Mouse (Mus musculus) embryonic facial prominence, embryonic 14.5 days (tissue): ENCODE measurements around the gene Gal3st3. TPM values are rescaled to one million over a fixed set of nuclear protein-coding genes. Genes with fewer than 3 reads are reported as not detected.

Source experiments
- ATAC-seq: fragments of 200-750 bp; cut with Nextera tagmentation; 2 replicates; pipeline ENCODE4 v1.8.0; 2017; ENCODE audit warnings: low read depth, moderate number of reproducible peaks, moderate TSS enrichment
- DNase-seq: peaks from one replicate; pipeline ENCODE4 v3.0.0-alpha.2; 2015; ENCODE audit warnings: low spot score
- H3K27ac ChIP-seq: fragments of 300-500 bp; sonication (generic); replicated peaks from 2 replicates; pipeline ENCODE4 v1.5.1; 2014; ENCODE audit warnings: low read depth, mild to moderate bottlenecking, low read length, moderate library complexity
- H3K27me3 ChIP-seq: fragments of 300-500 bp; sonication (generic); replicated peaks from 2 replicates; pipeline ENCODE4 v1.6.1; 2014; ENCODE audit warnings: low read length; ENCODE audit not compliant: control insufficient read depth, insufficient read depth
- H3K36me3 ChIP-seq: fragments of 300-500 bp; sonication (generic); 2 replicates; pipeline ENCODE4 v1.6.1; 2014; ENCODE audit warnings: low read length, mixed read lengths; ENCODE audit not compliant: control insufficient read depth, insufficient read depth
- H3K4me1 ChIP-seq: fragments of 300-500 bp; sonication (generic); 2 replicates; pipeline ENCODE4 v1.6.1; 2014; ENCODE audit warnings: antibody characterized with exemption, low read length; ENCODE audit not compliant: control insufficient read depth, insufficient read depth
- H3K4me2 ChIP-seq: fragments of 300-500 bp; sonication (generic); 2 replicates; pipeline ENCODE4 v1.6.1; 2014; ENCODE audit warnings: low read depth, mild to moderate bottlenecking, low read length, moderate library complexity, mixed read lengths
- H3K4me3 ChIP-seq: fragments of 300-500 bp; sonication (generic); 2 replicates; pipeline ENCODE4 v1.5.1; 2014; ENCODE audit warnings: low read depth, mild to moderate bottlenecking, low read length
- H3K9ac ChIP-seq: fragments of 300-500 bp; sonication (generic); 2 replicates; pipeline ENCODE4 v1.6.1; 2014; ENCODE audit warnings: low read depth, mild to moderate bottlenecking, low read length, moderate library complexity, mixed read lengths
- H3K9me3 ChIP-seq: fragments of 300-500 bp; sonication (generic); 2 replicates; pipeline ENCODE4 v1.6.1; 2016; ENCODE audit warnings: low read length; ENCODE audit not compliant: control insufficient read depth
- WGBS: fragments of 180-500 bp; shearing (Covaris S2); extraction: QIAGEN DNeasy Blood & Tissue Kit; methylation state at CpG from one replicate; pipeline ENCODE4 v1.1.7; 2014; 5-methylcytosine and 5-hydroxymethylcytosine counted together
- polyA plus RNA-seq: library from polyadenylated mRNA; unstranded; fragments of >200 nt; fragmentation: Nextera tagmentation; extraction: Ambion mirVana; gene quantifications from 2 replicates; pipeline ENCODE4 v1.2.1, GENCODE M21; 2014

The Gal3st3 gene
- polyA plus RNA-seq, 1 experiment from 2014 or later = 4.3 TPM

DNA sequence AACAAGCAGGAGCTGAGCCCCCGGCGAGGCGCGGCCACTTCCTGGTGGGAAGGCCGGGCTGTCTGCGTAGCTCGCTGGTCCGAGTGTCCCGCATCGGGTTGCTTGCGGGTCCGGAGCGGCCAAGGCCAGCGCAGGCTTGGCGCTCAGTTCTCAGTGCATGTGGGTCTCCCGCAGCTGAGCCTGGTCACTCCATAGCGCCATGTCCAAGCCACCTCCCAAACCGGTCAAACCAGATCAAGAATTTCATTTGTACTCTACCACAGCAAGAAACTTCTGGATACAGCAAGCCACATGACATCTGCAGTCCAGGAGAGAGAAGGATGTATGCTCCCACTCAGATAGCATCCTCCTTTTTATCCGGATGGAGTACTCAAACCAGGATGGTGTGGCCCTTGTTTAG, 29.8 kb downstream of the Gal3st3 start:
- H3K9ac ChIP-seq = no peak overlapping the region
- no peaks in the 10 kb centered on the region for H3K36me3 ChIP-seq
- H3K27ac ChIP-seq = no peak overlapping the region
- peak; percentile 6 for DNase-seq
- H3K4me1 ChIP-seq = no peaks in the 10 kb centered on the region
- no peak overlapping the region for H3K4me3 ChIP-seq
- H3K9me3 ChIP-seq = no peaks in the 10 kb centered on the region
- WGBS = 67% methylated on average over 19 of the region's 19 CpGs
- H3K4me2 ChIP-seq = no peak overlapping the region
- no peaks in the 10 kb centered on the region for H3K27me3 ChIP-seq
- no peak for ATAC-seq

DNA sequence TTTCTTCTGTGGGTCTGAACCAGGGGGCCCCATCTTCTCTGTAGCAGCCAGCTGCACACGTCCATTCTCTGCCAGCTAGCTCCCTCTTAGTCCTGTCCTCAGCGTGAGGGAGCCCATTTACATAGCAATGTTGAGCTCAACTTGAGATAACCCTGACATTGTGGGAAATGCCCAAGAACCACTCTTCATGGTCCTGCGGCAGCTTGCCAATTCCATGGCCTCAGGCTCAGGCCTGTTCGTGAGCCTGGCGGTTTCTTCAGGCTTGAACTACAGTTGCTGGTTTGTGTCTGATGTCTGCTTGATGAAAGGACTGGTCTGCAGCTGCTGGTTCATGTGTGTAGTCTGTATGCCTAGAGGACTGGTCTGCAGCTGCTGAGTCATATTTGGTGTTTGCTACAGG, 36.6 kb downstream of the Gal3st3 start:
- H3K9ac ChIP-seq = no peak overlapping the region

DNA sequence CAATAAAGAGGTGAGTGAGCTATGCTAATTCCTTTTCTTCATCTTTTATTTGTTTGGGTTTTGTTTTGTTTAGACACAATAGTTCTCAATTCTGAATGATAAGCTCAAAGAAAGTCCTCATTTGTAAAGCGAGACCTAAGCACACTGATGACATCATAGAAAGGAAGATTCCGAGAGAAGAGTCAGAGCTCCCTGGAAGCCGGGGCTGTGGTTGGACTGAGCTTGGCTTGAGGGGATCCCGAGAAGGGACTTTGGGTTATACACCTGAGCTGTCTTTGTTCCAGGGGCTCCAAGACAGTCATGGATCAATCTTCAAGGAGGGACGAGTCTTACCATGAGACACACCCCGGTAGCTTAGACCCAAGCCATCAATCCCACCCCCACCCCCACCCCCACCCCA, 37.3 kb downstream of the Gal3st3 start, which contains the start of gene Catsper1:
Catsper1 (plus strand) TSS at position 301 of the 400 bp plus-strand sequence.
- H3K27ac ChIP-seq = no peak within 1 kb of the TSS
- H3K4me3 ChIP-seq = no peak within 1 kb of the TSS
- H3K4me1 ChIP-seq = no peaks in the 10 kb centered on the region
- DNase-seq (no peak), ATAC-seq (no peak)
- no peaks in the 10 kb centered on the region for H3K27me3 ChIP-seq
- H3K9ac ChIP-seq = no peak within 1 kb of the TSS
- no peaks in the 10 kb centered on the region for H3K36me3 ChIP-seq
- WGBS = 85% methylated on average over 6 of the region's 6 CpGs
- H3K9me3 ChIP-seq = no peaks in the 10 kb centered on the region
- H3K4me2 ChIP-seq = no peak within 1 kb of the TSS

More for the DNA sequence above, 36.6 kb downstream of the Gal3st3 start:
- Histone ChIP-seq H3K4me3 (no peak overlapping the region), H3K4me2 (no peak overlapping the region), H3K27ac (no peak overlapping the region), H3K27me3 (no peaks in the 10 kb centered on the region), H3K9me3 (no peaks in the 10 kb centered on the region), H3K4me1 (no peaks in the 10 kb centered on the region), H3K36me3 (no peaks in the 10 kb centered on the region)
- peak; percentile 9 for DNase-seq
- WGBS = 70% methylated on average over 5 of the region's 5 CpGs
- ATAC-seq = no peak

DNA sequence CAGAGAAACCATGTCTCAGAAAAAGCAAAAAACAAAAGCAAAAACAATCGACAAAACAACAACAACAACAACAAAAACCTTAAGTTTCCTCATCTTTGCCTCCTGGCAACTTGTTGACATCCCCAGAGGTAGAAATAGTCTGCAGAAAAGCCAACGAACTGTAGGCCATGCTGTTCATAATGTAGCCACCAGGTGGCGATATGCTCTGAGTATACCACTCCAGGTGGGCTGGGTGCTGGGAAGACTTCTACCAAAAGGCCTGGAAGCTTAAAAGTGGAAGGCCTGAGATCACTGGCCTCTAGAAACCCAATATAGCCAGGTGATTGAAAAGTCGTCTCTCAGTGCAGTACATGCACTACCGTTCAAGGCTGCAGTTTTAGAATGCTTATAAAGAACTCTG, 39.8 kb downstream of the Gal3st3 start:
- ATAC-seq (no peak), DNase-seq (peak; percentile 71)
- no peaks in the 10 kb centered on the region for H3K36me3 ChIP-seq
- H3K4me1 ChIP-seq = no peaks in the 10 kb centered on the region
- H3K9me3 ChIP-seq = no peaks in the 10 kb centered on the region
- no peaks in the 10 kb centered on the region for H3K27me3 ChIP-seq
- H3K9ac ChIP-seq = no peak overlapping the region
- H3K27ac ChIP-seq = no peak overlapping the region
- WGBS = 15% methylated on average over 5 of the region's 5 CpGs
- H3K4me2 ChIP-seq = no peak overlapping the region
- no peak overlapping the region for H3K4me3 ChIP-seq

DNA sequence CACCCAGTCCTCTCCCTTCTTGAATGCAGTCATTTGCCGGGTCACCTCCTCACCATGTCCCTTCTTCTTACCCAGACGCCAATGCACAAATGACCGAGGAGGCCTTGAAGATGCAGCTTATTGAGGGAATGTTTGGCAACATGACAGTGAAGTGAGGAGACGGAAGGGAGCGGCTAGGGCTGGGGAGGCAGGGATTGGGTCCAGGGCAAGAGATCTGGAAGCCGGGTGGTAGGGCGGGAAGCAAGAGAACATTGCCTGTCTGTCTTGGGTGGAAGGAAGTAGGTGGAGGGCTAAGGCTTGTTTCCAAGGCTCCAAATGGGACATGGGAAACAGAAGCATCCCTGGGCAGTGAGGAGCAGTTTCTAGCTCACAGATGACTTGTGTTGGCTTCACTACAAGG, 43.2 kb downstream of the Gal3st3 start:
- no peak overlapping the region for H3K4me2 ChIP-seq
- H3K4me3 ChIP-seq = no peak overlapping the region
- 89% methylated on average over 7 of the region's 7 CpGs for WGBS
- H3K27ac ChIP-seq = no peak overlapping the region
- H3K36me3 ChIP-seq = no peaks in the 10 kb centered on the region
- H3K27me3 ChIP-seq = no peaks in the 10 kb centered on the region
- no peak for DNase-seq
- ATAC-seq = no peak
- H3K4me1 ChIP-seq = no peaks in the 10 kb centered on the region
- H3K9me3 ChIP-seq = no peaks in the 10 kb centered on the region
- H3K9ac ChIP-seq = no peak overlapping the region

DNA sequence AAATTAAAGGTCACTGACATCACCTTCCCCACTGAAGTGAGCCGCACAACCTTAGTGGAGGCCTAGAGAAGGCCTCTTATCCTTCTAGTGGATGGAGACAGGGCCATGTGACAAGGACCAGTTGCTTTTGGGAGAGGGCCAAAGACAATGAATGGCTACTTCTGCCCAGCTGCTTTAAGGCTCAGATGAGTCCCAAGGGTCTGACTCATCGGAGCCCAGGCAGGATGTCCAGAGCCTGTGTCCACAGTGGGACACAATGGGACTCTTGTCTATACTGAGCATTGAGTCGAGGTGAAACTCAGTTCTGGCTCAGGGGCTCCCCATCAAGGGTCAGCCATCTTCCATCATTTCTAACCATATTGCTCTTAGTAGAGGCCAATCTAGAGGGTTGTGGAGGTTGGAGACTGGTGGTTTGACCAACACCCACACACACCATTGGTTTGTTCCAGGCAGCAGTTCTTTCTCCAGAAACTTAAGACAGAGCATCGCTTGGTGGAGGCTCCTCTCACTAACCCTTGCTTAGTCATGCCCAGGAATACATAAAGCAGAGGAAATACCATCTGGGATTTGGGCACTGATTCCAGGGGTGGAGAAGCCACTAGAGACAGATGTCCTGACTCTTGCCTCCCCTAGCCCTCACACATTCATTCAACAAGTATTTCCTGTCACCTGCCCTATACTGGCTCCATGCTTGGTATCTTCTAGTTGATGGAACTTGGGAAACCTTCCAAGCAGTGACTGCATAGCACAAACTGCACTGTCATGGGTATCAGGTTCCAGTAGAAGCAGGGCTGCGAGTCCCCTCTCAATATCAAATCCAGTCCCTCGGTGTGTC, 47.4 kb downstream of the Gal3st3 start:
- Histone ChIP-seq H3K4me1 (0 out of 2 replicates have a peak, but pooled peaks cover 4% of the 10 kb centered on the region), H3K4me2 (no peak overlapping the region), H3K9ac (no peak overlapping the region), H3K4me3 (no peak overlapping the region), H3K27ac (no peak overlapping the region), H3K27me3 (no peaks in the 10 kb centered on the region), H3K36me3 (no peaks in the 10 kb centered on the region), H3K9me3 (no peaks in the 10 kb centered on the region)
- peak; percentile 19 for DNase-seq
- WGBS = 55% methylated on average over 6 of the region's 6 CpGs
- ATAC-seq = no peak

DNA sequence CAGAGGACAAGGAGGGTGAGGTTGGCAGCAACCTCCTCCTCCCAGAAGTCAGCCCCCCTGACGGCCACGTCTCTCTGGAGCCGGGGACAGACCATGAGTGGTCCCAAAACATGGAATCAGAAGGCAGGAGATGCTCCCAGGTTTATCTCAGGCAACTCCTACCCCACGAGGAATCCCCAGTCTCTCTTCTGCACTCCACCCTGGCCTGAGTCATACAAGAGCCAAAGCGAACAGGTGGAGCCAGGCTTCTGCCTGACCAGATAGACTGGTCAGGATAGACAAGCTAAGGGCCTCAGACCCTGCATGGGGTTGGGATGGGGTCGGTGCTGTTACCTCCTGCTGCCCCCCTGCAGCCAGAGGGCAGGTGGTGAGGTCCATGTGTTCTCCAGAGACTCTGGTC, 49.9 kb downstream of the Gal3st3 start:
- ATAC-seq = no peak

DNA sequence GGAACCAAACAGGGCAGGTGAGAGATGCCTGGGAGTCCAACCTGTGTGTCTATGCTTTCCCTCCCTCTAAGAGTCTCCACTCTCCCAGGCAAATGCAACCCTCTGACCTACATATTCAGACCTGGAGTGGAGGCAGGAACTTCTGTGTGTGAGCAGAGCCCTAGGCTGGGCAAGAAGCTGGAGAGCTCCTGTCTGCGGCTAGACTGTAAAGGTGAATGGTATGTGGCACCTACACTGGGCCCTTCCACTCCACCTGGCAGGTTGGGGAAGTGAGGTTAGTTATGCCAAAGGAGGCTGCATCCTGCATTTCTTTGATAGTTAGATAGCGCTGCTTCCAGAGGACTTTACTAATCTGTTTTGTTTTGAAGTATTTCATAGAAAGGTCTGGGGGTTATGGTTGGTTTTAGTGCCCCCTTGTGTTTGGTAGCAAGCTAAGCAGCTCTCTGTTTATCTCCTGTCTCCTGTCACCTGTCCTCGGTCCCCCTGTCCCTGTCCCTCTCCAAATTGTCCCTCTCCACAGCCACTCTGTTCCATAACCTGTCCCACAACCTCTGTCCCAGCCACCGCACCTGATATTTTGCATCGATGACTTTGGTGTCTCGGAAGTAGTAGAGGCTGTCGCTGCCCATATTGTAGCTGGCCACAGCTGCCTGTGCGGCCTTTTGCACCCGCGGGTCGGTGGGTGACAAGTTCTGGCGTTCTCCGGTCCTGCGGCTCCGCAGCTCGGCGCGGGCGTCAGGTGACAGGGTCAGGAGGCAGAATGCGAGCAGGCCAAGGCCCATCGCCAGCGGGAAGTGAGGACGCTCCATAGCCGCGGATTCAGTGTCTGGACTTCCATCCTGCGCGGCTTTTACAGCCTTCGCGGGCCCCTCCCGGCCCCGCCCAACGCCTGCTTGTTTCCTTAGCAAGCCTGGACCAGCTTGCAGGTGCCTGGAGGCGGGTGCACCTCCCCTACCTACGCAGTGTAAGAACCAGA, 50.7 kb downstream of the Gal3st3 start:
- no peaks in the 10 kb centered on the region for H3K9me3 ChIP-seq
- H3K9ac ChIP-seq = peak overlapping the region; percentile 62
- H3K4me3 ChIP-seq = peak overlapping the region; percentile 38
- peak overlapping the region; percentile 68 for H3K4me2 ChIP-seq
- DNase-seq (peak; percentile 63), ATAC-seq (peak; percentile 41)
- 5% methylated on average over 25 of the region's 34 CpGs for WGBS
- 0 out of 2 replicates have a peak, but pooled peaks cover 4% of the 10 kb centered on the region for H3K4me1 ChIP-seq
- H3K27me3 ChIP-seq = no peaks in the 10 kb centered on the region
- H3K36me3 ChIP-seq = no peaks in the 10 kb centered on the region
- no peak overlapping the region for H3K27ac ChIP-seq

More for the DNA sequence above, 49.9 kb downstream of the Gal3st3 start:
- H3K36me3 ChIP-seq = no peaks in the 10 kb centered on the region
- H3K9me3 ChIP-seq = no peaks in the 10 kb centered on the region
- no peak overlapping the region for H3K27ac ChIP-seq
- WGBS = 75% methylated on average over 5 of the region's 6 CpGs
- H3K27me3 ChIP-seq = no peaks in the 10 kb centered on the region
- H3K9ac ChIP-seq = no peak overlapping the region
- no peak overlapping the region for H3K4me3 ChIP-seq
- H3K4me2 ChIP-seq = no peak overlapping the region
- 0 out of 2 replicates have a peak, but pooled peaks cover 4% of the 10 kb centered on the region for H3K4me1 ChIP-seq
- no peak for DNase-seq
